Mouse (Mus musculus): Measurements from ENCODE around the gene Klf12.

GRCm38 (mm10) chr14:99847502-99847901 lies 437.0 kb downstream of the Klf12 start:
- TF ChIP-seq ZC3H11A (IDR thresholded peaks at IDR 0.05; ENCODE audit: low read depth, low read length) (no peak), USF1 (IDR thresholded peaks at IDR 0.05; ENCODE audit: low read depth, low read length) (no peak), HCFC1 (IDR thresholded peaks at IDR 0.05; ENCODE audit: low read depth, low read length) (no peak), MAX (IDR thresholded peaks at IDR 0.05; ENCODE audit: low read length) (no peak), CTCF (conservative IDR thresholded peaks at IDR 0.05 in 1 of 2, IDR thresholded peaks at IDR 0.05 in 1 of 2; ENCODE audit: low read depth in 2 of 2, low read length in 2 of 2) (no peak), MAZ (IDR thresholded peaks at IDR 0.05; ENCODE audit: low read depth, low read length) (no peak), MXI1 (IDR thresholded peaks at IDR 0.05; ENCODE audit: low read depth, low read length) (no peak), POLR2A (IDR thresholded peaks at IDR 0.05; ENCODE audit: low read depth, low read length) (no peak), EP300 (IDR thresholded peaks at IDR 0.05; ENCODE audit: low read length) (no peak), E2F4 (IDR thresholded peaks at IDR 0.05; ENCODE audit: insufficient replicate concordance, low read depth, low read length) (no peak), JUND (conservative IDR thresholded peaks at IDR 0.05; ENCODE audit: low read depth, low read length) (no peak), SIN3A (IDR thresholded peaks at IDR 0.05; ENCODE audit: low read length) (no peak), GABPA (IDR thresholded peaks at IDR 0.05; ENCODE audit: insufficient replicate concordance, low read depth, low read length) (no peak)

Data from CH12.LX (cell line).